Mouse (Mus musculus): ENCODE data around the gene Tmem8b. TPM values are rescaled to one million over a fixed set of nuclear protein-coding genes. Genes with fewer than 3 reads are reported as not detected.

Tmem8b gene
- polyA plus RNA-seq, 1 experiment from 2014 or later: 0.44 TPM

- H3K4me3 ChIP-seq: no peak overlapping the region
- H3K36me3 ChIP-seq: no peaks in the 10 kb centered on the region
- H3K27me3 ChIP-seq (replicated peaks): peaks cover 39% of the 10 kb centered on the region
- ATAC-seq: no peak
- H3K9ac ChIP-seq: no peak overlapping the region
- H3K4me1 ChIP-seq: peaks cover 26% of the 10 kb centered on the region
- no peak overlapping the region for H3K4me2 ChIP-seq
- no peaks in the 10 kb centered on the region for H3K9me3 ChIP-seq (replicated peaks)
- H3K27ac ChIP-seq: no peak overlapping the region
- WGBS (ENCODE audit: insufficient replicate concordance): 78% methylated on average over 7 of the region's 7 CpGs
Observed at GRCm38 (mm10) chr4:43634621-43635374, 34.0 kb upstream of the Tmem8b start.

GRCm38 (mm10) chr4:43636751-43637150 lies 32.0 kb upstream of the Tmem8b start:
- no peak for ATAC-seq
- peaks cover 9% of the 10 kb centered on the region for H3K4me1 ChIP-seq
- H3K27me3 ChIP-seq (replicated peaks): peaks cover 23% of the 10 kb centered on the region
- H3K4me3 ChIP-seq: no peak overlapping the region
- no peaks in the 10 kb centered on the region for H3K9me3 ChIP-seq (replicated peaks)
- no peaks in the 10 kb centered on the region for H3K36me3 ChIP-seq
- WGBS (ENCODE audit: insufficient replicate concordance): 64% methylated on average over 6 of the region's 6 CpGs
- H3K4me2 ChIP-seq: no peak overlapping the region
- no peak overlapping the region for H3K9ac ChIP-seq
- H3K27ac ChIP-seq: no peak overlapping the region

GRCm38 (mm10) chr4:43640076-43640475 lies 28.7 kb upstream of the Tmem8b start:
- ATAC-seq: no peak
- Histone ChIP-seq H3K36me3 (no peaks in the 10 kb centered on the region), H3K4me1 (peaks cover 14% of the 10 kb centered on the region), H3K27ac (no peak overlapping the region), H3K9me3 (replicated peaks) (no peaks in the 10 kb centered on the region), H3K27me3 (replicated peaks) (no peaks in the 10 kb centered on the region; the same call in 1 of the 2 replicates), H3K9ac (no peak overlapping the region), H3K4me3 (no peak overlapping the region), H3K4me2 (no peak overlapping the region)
- WGBS (ENCODE audit: insufficient replicate concordance): 65% methylated on average over 9 of the region's 9 CpGs

GRCm38 (mm10) chr4:43640491-43640890 lies 28.3 kb upstream of the Tmem8b start:
- Histone ChIP-seq H3K4me2 (no peak overlapping the region), H3K4me1 (peaks cover 11% of the 10 kb centered on the region), H3K27me3 (replicated peaks) (no peaks in the 10 kb centered on the region; the same call in 1 of the 2 replicates), H3K27ac (no peak overlapping the region), H3K4me3 (no peak overlapping the region), H3K9me3 (replicated peaks) (no peaks in the 10 kb centered on the region), H3K36me3 (no peaks in the 10 kb centered on the region), H3K9ac (no peak overlapping the region)
- 62% methylated on average over 6 of the region's 6 CpGs for WGBS (ENCODE audit: insufficient replicate concordance)
- ATAC-seq: no peak

GRCm38 (mm10) chr4:43649783-43650182 lies 19.0 kb upstream of the Tmem8b start:
- H3K9me3 ChIP-seq (replicated peaks): peaks cover 8% of the 10 kb centered on the region
- H3K9ac ChIP-seq: no peak overlapping the region
- H3K27me3 ChIP-seq (replicated peaks): no peaks in the 10 kb centered on the region; the same call in 1 of the 2 replicates
- H3K4me3 ChIP-seq: no peak overlapping the region
- H3K27ac ChIP-seq: no peak overlapping the region
- 84% methylated on average over 3 of the region's 3 CpGs for WGBS (ENCODE audit: insufficient replicate concordance)
- H3K4me1 ChIP-seq: peaks cover 19% of the 10 kb centered on the region
- H3K4me2 ChIP-seq: no peak overlapping the region
- peaks cover 9% of the 10 kb centered on the region for H3K36me3 ChIP-seq
- no peak for ATAC-seq

- peaks cover 8% of the 10 kb centered on the region for H3K9me3 ChIP-seq (replicated peaks)
- no peak for ATAC-seq
- peak overlapping the region; percentile 66 for H3K4me2 ChIP-seq
- 71% methylated on average over 4 of the region's 4 CpGs for WGBS (ENCODE audit: insufficient replicate concordance)
- peaks cover 37% of the 10 kb centered on the region for H3K4me1 ChIP-seq
- 0 out of 2 replicates have a peak overlapping the region, but pooled peaks have one; percentile 47 for H3K4me3 ChIP-seq
- H3K36me3 ChIP-seq: peaks cover 9% of the 10 kb centered on the region
- H3K27ac ChIP-seq: no peak overlapping the region; the same call in 1 of the 2 replicates
- no peaks in the 10 kb centered on the region; the same call in 1 of the 2 replicates for H3K27me3 ChIP-seq (replicated peaks)
- peak overlapping the region; percentile 45; the same call in 1 of the 2 replicates for H3K9ac ChIP-seq
Observed at GRCm38 (mm10) chr4:43652726-43653125, 16.0 kb upstream of the Tmem8b start.

- Histone ChIP-seq H3K36me3 (peaks cover 9% of the 10 kb centered on the region), H3K4me1 (peaks cover 37% of the 10 kb centered on the region), H3K27me3 (replicated peaks) (no peaks in the 10 kb centered on the region), H3K9me3 (replicated peaks) (peaks cover 8% of the 10 kb centered on the region), H3K27ac (peak within 1 kb of the TSS; percentile 3; the same call in 1 of the 2 replicates), H3K4me2 (peak within 1 kb of the TSS; percentile 66), H3K4me3 (peak within 1 kb of the TSS; percentile 47), H3K9ac (peak within 1 kb of the TSS; percentile 45; the same call in 1 of the 2 replicates)
- 0 out of 2 replicates have a peak, but pooled peaks have one; percentile 43 for ATAC-seq
- WGBS (ENCODE audit: insufficient replicate concordance): 12% methylated on average over 24 of the region's 24 CpGs
Observed at GRCm38 (mm10) chr4:43653161-43654015, 15.4 kb upstream of the Tmem8b start, which contains the start of gene Spag8. Gene Spag8, minus strand, starts transcription at chr4:43653594.

GRCm38 (mm10) chr4:43655656-43656338 lies 13.0 kb upstream of the Tmem8b start:
- ATAC-seq: peak; percentile 35

GRCm38 (mm10) chr4:43656339-43657109 lies 12.2 kb upstream of the Tmem8b start, which contains the start of gene Hint2:
Gene Hint2, minus strand, starts transcription at chr4:43656466.
- Histone ChIP-seq H3K4me3 (peak within 1 kb of the TSS; percentile 82), H3K9ac (peak within 1 kb of the TSS; percentile 85), H3K27ac (peak within 1 kb of the TSS; percentile 77), H3K9me3 (replicated peaks) (no peaks in the 10 kb centered on the region), H3K4me2 (peak within 1 kb of the TSS; percentile 81), H3K4me1 (peaks cover 37% of the 10 kb centered on the region), H3K27me3 (replicated peaks) (peaks cover 23% of the 10 kb centered on the region), H3K36me3 (no peaks in the 10 kb centered on the region)
- 1% methylated on average over 34 of the region's 34 CpGs for WGBS (ENCODE audit: insufficient replicate concordance)
- ATAC-seq: peak; percentile 96

More at GRCm38 (mm10) chr4:43655656-43656338, 13.0 kb upstream of the Tmem8b start:
- H3K4me1 ChIP-seq: peaks cover 37% of the 10 kb centered on the region
- peak overlapping the region; percentile 75 for H3K27ac ChIP-seq
- peaks cover 16% of the 10 kb centered on the region for H3K27me3 ChIP-seq (replicated peaks)
- H3K9ac ChIP-seq: peak overlapping the region; percentile 85
- peak overlapping the region; percentile 81 for H3K4me2 ChIP-seq
- peak overlapping the region; percentile 82 for H3K4me3 ChIP-seq
- H3K9me3 ChIP-seq (replicated peaks): no peaks in the 10 kb centered on the region
- no peaks in the 10 kb centered on the region for H3K36me3 ChIP-seq
- 8% methylated on average over 34 of the region's 34 CpGs for WGBS (ENCODE audit: insufficient replicate concordance)

- ATAC-seq: no peak
- Histone ChIP-seq H3K27ac (no peak overlapping the region), H3K9ac (no peak overlapping the region), H3K9me3 (replicated peaks) (no peaks in the 10 kb centered on the region), H3K36me3 (no peaks in the 10 kb centered on the region), H3K4me2 (peak overlapping the region; percentile 81), H3K4me1 (peaks cover 37% of the 10 kb centered on the region), H3K4me3 (peak overlapping the region; percentile 82), H3K27me3 (replicated peaks) (peaks cover 29% of the 10 kb centered on the region)
- WGBS (ENCODE audit: insufficient replicate concordance): 59% methylated on average over 4 of the region's 4 CpGs
Observed at GRCm38 (mm10) chr4:43657146-43657545, 11.6 kb upstream of the Tmem8b start.

GRCm38 (mm10) chr4:43666412-43666811 lies 2.4 kb upstream of the Tmem8b start:
- Histone ChIP-seq H3K4me2 (no peak overlapping the region), H3K27ac (no peak overlapping the region), H3K36me3 (no peaks in the 10 kb centered on the region), H3K9me3 (replicated peaks) (no peaks in the 10 kb centered on the region), H3K9ac (no peak overlapping the region), H3K27me3 (replicated peaks) (peaks cover 82% of the 10 kb centered on the region), H3K4me3 (no peak overlapping the region), H3K4me1 (peaks cover 17% of the 10 kb centered on the region)
- WGBS (ENCODE audit: insufficient replicate concordance): 12% methylated on average over 4 of the region's 4 CpGs
- no peak for ATAC-seq
